Mouse (Mus musculus) kidney, adult 11 months (tissue): ENCODE data around the gene Rnf114.

Experiments
- DNase-seq: peaks from one replicate; pipeline ENCODE4 v3.0.0; 2022

The Rnf114 gene

GRCm38 (mm10) chr2:167541324-167541723 is 48.9 kb downstream of the Rnf114 start:
- no peak for DNase-seq

GRCm38 (mm10) chr2:167541761-167542160 is 49.3 kb downstream of the Rnf114 start:
- no peak for DNase-seq

- DNase-seq: no peak
Observed at GRCm38 (mm10) chr2:167542361-167542760, 49.9 kb downstream of the Rnf114 start.

- peak; percentile 59 for DNase-seq
Observed at GRCm38 (mm10) chr2:167543121-167544003, 50.9 kb downstream of the Rnf114 start.

GRCm38 (mm10) chr2:167544004-167544356 is 51.5 kb downstream of the Rnf114 start:
- no peak for DNase-seq

GRCm38 (mm10) chr2:167544456-167544855 is 52.0 kb downstream of the Rnf114 start:
- DNase-seq: no peak

GRCm38 (mm10) chr2:167546447-167547195 is 54.2 kb downstream of the Rnf114 start:
- no peak for DNase-seq

- no peak for DNase-seq
Observed at GRCm38 (mm10) chr2:167547444-167547843, 55.0 kb downstream of the Rnf114 start.

- DNase-seq: no peak
Observed at GRCm38 (mm10) chr2:167548961-167549360, 56.5 kb downstream of the Rnf114 start.

GRCm38 (mm10) chr2:167550341-167550854 is 58.0 kb downstream of the Rnf114 start:
- no peak for DNase-seq

GRCm38 (mm10) chr2:167551342-167551920 is 59.0 kb downstream of the Rnf114 start:
- DNase-seq: no peak

GRCm38 (mm10) chr2:167552292-167552691 is 59.8 kb downstream of the Rnf114 start:
- no peak for DNase-seq

- no peak for DNase-seq
Observed at GRCm38 (mm10) chr2:167552927-167553402, 60.5 kb downstream of the Rnf114 start.

- DNase-seq: no peak
Observed at GRCm38 (mm10) chr2:167555766-167556165, 63.3 kb downstream of the Rnf114 start.

- DNase-seq: no peak
Observed at GRCm38 (mm10) chr2:167559413-167559812, 67.0 kb downstream of the Rnf114 start.

- DNase-seq: no peak
Observed at GRCm38 (mm10) chr2:167562101-167562500, 69.7 kb downstream of the Rnf114 start.

- no peak for DNase-seq
Observed at GRCm38 (mm10) chr2:167563035-167563434, 70.6 kb downstream of the Rnf114 start.

GRCm38 (mm10) chr2:167563703-167564102 is 71.3 kb downstream of the Rnf114 start:
- no peak for DNase-seq

- DNase-seq: no peak
Observed at GRCm38 (mm10) chr2:167564551-167565311, 72.3 kb downstream of the Rnf114 start.

- DNase-seq: no peak
Observed at GRCm38 (mm10) chr2:167565312-167565656, 72.8 kb downstream of the Rnf114 start.

- peak; percentile 57 for DNase-seq
Observed at GRCm38 (mm10) chr2:167565682-167566081, 73.2 kb downstream of the Rnf114 start.
